Mouse (Mus musculus) cerebellum, adult (tissue): Measurements from ENCODE around the gene Dnajc30.
A peak's percentile ranks its signal among the peaks of the same experiment; 100 is the strongest.
"Not testable (repeated sequence)": the region's sequence is repeated elsewhere in the genome, so short reads cannot be mapped to it uniquely, and the experiment has no call there.

Source experiments
- ATAC-seq: cut with Nextera tagmentation; 2 replicates; pipeline ENCODE4 v1.9.2; 2017; ENCODE audit warnings: mild to moderate bottlenecking, moderate library complexity, mixed read lengths; ENCODE audit not compliant: insufficient number of reproducible peaks, low FRiP score, low TSS enrichment

Gene Dnajc30

DNA sequence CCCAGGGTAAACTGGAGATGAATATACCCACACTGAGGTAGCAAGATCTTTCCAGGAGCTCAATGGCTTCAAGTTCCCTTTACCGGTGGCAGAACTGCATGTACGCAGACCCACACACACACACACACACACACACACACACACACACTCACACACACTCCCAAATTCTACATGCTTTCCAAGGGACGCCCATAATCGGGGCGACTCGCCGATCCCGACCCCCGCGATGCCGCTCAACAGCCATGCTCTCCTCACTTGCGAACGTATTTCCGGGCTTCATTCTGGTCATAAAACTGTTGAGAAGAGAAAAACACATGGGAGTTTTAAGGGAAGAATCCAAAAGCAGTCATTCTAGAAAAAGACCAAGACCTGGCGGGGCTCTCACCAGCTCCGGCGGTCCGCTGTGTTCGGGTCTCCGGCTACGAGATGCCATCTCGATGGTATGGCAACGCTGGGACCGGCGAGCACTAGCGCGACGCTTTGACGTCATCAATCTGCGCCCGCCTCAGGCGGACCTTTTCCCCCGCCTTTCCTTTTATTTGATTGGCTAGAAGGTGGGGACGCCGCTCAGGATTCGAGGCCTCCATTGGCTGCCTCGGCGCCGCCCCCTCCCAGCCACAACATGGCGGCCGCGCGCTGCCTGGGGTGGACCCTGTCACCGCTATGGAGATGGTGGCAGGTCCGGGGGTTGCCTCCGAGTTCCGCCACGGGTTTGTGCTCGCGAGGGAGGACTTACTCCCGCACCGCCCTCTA, at the start of gene Dnajc30:
Gene Dnajc30, plus strand, starts transcription at position 574 of the 753 bp plus-strand sequence.
- peak; percentile 97 for ATAC-seq

DNA sequence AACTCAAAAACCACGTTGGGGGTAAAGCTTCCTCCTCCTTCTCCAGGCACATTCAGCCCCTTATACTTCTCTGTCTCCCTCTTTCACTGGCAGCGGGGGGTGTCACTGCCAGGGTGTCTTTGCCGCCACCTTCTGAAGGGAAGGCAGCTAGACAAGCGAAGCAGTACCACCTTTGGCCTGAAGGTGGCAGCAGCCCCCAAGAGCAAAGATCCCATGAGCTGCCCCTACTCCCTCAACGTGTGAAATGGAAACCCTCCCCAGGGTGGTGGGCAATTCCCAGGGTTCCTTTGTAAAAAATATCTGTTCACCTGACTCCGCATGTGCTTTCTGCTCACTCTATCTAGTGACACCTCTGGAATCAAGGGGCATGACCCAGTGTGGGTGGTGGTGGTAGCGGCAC, 48.5 kb upstream of the Dnajc30 start:
- ATAC-seq, result peak; percentile 45; the same call in 1 of the 2 replicates

DNA sequence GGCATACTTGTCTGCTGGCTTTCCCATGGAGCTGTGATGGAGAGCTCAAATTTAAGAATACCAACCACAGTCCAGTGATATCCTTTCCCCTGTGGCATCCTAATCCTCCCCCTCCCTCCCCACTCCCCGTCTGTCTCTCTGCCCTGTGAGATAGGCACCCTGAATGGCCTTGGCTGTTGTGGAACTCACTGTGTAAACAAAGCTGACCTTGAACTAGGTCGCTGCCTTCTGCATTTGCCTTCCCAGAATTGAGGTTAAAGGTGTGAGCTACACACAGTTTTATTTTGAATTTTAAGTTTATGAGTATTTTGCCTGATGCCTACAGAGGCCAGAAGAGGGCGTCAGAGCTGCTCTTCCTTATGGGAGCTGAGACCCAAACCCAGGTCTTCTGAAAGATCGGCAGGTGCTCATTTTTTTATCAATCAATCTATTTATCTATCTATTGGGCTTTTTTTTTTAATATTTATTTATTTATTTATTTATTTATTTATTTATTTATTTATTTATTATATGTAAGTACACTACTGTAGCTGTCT, 47.7 kb upstream of the Dnajc30 start:
- ATAC-seq, result no peak

DNA sequence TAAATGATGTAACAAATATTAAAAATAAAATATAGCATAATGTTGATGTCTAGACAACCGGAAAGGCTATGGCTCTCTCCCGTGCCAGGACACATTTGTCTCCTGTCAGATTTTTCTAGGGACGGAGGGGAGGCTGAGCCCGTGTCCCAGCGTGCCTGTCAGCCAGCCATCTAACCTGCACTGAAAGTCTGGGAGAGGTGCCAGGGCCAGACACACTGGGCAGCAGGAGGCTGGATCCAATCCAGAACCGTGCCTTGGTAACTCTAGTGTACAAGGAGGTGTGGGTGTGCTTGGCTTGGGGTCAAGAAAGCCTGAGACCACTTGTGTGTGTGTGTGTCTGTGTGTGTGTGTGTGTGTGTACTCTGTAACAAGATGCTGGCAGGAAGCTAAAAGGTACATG, 42.2 kb upstream of the Dnajc30 start:
- peak; percentile 62 for ATAC-seq

DNA sequence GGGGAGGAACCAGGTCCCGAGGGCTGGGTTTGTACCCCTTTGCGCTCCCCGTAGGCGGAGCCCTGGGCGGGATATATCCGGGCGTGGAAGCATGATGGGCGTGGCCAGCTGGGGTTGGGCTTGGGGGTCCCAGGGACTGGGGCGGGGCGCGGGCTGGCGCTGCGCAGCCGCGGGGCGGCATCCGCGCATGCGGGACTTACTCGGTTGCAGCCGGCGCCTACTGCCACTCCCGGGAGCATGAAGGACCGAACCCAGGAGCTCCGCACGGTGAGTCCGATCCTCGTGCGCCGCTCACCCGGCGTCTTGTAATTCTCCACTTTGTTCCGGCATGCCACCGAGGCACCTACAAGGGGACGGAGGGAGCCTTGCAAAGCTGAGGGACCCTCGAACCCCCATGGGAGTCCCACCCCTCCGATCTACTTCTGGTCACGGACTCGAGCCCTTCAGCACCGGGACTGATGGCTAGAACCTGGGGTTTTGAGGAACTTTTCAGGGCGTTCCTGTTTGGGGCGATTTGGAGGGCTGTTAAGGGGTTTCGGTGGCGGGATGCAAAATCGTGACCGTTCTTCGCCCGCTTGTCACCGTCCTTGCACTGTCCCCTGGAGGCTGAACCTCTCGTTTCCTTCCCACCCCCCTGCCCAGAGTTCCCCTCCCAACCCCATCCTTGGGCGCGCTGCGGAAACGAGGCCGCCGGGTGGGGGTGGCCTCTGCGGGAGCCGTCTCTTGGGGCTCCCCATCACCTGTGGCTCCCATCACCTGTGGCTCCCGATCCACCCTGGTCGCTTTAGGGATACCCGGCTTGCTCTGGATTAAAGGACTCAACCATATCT, 40.4 kb upstream of the Dnajc30 start, which contains the start of gene Stx1a:
Gene Stx1a, plus strand, starts transcription at position 139 of the 830 bp plus-strand sequence.
- no peak for ATAC-seq

DNA sequence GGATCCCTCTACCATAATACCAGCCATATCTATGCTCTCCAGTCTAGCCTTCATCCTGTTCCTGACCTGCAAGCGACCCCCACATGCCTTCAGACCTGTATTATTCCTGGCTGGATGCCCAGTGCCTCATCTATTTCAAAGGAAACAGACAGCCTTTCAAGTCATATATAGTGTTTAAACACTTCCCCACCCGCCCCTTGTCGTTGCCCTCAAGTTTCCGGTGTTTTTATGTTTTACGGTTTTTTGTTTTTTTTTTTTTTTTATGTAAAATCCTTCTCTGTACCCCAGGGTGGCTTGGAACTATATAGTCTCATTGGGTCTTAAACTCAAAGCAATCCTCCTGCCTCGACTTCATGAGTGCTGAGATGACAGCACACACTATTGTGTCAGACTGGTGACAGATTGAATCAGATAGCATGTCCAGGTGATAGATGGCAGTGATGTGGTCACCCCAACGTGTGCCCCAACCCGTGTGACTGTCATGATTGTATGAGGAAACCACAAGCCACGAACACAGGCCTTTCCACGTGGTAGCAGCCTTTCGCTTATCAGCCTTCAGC, 39.3 kb upstream of the Dnajc30 start:
- no peak for ATAC-seq

DNA sequence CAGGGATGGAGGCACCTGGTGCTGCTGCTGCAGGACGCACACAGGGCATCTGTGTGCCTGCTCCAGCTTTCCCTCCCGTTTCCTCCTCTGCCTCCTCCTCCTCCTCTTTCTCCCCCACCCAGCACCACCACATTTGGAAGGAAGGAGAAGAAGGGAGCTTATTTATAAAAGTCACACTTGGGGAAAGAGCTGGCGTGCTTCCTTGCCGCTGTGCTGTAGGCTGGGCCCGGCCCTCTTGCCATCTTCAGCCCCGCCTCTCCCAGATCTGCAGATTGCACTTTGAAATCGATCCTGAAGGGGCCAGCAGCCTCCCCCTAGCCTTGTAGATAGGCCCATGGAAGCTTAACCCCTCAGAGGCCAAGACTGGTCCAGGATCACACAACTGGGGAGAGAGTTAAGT, 38.1 kb upstream of the Dnajc30 start:
- no peak for ATAC-seq

DNA sequence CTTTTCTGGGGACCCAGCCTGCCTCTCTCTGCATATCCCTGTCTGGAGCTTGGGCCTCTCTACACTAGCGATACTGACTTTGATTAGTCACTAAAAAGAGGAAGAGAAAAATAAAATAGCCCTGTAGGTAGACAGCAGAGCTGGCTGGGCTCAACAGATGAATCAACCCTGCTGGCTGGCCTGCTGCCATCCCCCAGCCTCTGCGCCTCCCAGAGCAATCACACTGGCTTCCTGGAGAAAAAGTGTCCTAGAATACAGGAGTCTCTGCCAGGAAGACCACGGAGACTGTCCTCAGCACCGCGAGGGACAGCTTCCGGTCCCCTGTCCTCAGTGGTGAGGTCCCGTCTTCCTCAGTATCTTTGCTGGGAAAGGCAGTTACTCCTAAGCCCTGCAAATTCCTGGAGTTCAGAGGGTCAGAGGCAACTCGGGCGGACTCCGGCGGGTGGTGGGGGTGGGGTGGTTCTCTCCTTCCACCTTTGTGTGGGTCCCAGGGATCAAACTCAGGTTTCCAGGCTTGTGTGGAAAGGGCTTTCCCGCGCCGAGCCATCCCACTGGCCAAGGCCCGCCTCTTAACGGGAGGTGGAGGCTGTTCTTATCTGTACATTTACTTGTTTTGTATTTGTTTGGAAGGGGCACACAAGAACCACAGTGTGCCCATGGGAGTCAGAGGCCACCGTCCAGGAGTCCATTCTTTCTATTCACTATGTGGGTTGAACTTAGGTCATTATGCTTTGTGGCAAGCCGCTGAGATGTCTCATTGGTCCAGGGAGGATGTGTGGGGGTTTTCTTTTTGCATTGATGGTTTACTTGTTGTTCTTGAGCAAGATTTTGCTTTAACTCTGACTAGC, 34.8 kb upstream of the Dnajc30 start:
- ATAC-seq, result no peak

DNA sequence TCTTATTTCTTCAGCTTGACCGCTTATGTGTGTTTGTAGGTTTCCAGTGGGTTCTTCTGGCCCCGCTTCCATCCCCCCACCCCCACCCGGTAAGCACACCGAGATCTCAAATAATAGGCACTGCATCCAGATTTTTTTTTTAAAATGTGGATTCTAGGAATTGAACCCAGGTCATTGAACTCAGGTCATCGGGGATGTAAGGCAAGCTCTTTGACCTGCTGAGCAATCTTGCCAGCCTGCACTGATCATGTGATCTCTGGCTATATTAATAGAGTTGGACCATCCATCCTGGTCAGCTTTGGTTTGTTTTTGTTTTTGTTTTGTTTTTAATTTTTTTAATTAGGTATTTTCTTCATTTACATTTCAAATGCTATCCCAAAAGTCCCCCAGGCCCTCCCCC, 31.4 kb upstream of the Dnajc30 start:
- no peak for ATAC-seq

DNA sequence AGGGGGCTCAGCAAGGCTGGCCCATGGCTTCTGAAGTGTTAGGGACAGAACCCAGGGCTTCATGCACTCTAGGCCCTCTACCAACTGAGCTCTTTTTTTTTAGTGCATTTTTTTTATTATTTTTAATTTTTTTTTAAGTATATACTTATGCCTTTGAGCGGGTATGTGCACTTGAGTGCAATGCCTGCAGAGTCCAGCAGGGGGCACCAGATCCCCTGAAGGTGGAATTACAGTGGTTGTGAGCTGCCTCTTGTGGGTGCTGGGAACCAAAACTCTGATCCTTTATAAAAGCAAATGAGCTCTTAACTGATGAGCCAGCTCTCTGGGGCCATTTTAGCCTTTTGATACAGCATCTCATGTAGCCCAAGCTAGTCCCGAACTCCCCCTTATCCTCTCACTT, 29.4 kb upstream of the Dnajc30 start:
- no peak for ATAC-seq

DNA sequence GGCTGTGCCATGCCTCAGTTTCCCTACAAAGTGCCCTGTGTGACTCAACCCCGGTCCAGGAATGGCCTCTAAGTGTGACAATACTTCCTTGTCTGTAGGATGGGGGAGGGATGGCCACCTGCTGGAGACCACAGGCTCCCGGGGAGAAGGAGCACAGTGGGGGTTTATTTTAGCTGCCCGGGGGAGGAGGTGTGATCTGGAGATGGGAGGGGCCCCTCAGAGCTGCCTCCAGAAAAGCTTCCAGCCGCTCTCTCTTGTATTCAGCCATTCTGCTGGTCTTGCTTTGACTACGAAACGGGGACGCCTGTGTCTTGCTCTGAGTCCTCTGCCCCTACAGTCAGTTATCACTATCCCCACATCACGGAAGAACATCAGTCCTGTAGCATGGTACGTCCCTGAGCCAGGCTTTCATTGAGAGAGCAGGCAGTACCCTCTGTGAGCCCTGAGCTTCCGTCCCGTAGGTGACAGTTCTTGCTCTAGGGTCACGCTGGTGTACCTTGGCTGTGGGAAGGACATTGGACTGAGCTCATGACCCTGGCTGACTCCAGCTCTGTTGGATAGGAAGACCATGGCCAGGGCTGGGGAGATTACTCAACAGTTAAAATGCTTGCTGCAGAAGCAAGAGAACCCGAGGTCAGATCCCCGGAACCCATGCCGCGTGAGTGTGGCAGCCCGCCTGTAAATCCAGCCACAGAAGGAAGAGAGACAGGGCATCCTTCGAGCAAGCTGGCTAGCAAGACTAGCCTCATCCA, 28.2 kb upstream of the Dnajc30 start:
- ATAC-seq, result no peak

DNA sequence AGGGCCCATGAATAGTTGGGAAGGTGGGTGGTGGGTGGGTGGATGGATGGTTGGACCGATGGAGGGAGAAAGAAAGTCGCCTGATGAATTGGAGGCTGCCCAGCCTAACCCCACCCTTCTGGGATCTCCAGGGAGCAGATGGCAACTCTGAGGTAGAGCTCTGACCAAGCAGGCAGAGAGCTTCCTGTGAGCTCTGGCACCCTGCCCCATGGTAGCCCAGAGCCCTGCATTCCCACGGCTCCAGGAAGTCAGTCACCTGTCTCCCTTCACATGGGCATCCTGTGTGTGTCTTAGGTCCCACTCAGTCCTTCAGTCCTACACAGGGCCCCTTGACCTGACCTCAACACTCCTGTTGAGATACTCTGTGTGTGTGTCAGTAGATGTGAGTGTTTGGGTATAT, 26.1 kb upstream of the Dnajc30 start:
- no peak for ATAC-seq

DNA sequence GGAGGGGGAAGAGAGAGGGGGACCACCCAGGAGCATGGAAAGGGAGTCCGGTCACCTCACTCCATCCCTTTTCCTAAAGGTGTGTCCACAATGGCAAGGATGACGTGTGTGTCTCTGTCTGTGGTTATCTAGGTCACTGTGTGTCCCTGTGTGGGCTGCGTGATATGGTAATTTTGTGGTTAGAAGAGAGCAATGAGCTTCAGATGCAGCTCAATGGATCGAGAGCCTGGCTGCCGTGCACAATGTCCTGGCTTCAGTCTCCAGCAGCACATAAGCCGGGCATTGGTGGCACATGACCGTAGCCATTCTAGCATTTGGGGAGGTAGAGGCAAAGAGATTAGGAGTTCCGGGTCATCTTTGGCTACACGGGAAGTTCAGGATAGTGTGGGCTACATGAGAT, 24.5 kb upstream of the Dnajc30 start:
- no peak for ATAC-seq

DNA sequence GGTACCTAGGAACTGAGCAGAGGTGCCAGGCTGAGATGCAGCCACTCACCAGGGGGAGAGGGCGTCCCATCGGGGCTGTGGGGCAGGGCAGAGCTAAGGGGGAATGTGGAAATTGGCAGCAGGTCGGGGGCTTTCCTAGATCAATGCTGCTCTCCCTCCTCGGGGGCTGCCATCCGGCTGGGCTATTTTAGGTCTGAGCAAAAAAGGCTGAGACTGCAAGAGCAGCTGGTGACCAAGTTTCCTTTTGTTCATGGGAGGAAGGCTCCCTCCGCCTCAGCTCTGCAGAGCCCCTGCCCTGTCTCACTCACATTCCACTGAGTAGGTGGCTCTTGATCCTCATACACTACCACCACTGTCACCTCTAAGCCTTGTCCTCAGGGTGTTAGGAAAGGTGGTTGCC, 23.9 kb upstream of the Dnajc30 start:
- ATAC-seq, result no peak

DNA sequence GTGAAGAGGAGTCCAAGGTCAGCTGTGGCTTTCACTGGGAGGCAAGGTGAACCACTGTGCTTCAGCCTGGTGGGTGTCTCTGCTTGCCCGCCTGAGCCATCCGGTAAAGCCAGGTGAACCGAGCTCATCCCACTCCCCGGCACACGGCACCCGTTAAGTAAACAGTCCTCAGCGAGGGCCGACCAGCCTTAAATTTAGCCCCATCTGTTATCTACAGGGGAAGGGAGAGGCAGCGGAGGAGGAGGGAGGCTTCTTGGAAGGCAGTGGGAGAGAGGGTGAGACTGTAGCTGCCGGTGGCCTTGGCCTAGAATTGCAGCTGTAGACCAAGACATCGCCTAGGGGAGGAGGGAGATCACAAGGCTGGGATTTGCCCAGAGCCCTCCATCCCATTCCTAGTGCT, 23.2 kb upstream of the Dnajc30 start:
- ATAC-seq, result no peak

DNA sequence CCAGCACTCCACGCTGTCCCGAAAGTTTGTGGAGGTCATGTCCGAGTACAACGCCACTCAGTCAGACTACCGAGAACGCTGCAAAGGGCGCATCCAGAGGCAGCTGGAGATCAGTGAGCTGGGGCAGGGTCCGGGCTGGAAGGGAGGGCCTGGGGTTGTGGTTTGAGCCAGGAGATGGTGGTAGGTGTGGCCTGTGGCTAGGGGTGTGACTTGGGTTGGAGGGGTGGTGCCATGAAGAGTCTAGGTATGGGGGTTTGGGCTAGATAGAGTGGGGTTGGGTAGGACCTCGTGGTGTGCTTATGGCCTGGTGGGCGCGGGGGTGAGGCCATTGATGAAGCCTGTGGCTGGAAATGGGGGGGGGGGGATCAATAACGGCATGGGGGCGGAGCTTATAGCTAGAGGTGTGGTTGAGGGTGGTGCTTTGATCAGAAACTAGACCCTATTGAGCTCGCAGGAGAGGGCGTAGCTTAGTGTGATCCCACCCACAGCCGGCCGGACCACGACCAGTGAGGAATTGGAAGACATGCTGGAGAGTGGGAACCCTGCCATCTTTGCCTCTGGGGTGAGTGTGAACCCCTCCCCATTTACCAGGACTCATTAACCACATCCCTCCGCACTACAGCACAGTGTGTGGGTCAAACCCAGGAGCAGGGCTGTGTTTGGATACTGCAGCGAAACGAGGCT, 21.8 kb upstream of the Dnajc30 start:
- no peak for ATAC-seq

DNA sequence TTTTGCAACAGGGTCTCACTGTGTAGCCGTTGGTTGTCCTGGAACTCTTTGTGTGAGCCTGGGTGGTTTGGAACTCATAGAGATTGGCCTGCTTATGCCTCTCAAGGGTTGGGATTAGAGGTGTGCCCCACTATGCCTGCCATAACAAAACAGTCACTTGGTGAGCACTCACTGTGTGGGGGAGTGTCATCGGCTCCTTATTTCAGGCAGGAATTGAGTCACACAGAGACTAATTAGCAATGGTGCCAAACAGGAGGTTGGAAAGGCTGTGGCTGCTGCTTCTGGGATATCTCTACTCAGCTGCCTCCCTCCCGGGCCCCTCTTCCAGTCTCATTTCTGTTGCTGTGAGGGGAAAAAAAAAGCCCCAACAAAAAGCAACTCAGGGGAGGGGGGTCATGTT, 19.4 kb upstream of the Dnajc30 start:
- no peak for ATAC-seq

DNA sequence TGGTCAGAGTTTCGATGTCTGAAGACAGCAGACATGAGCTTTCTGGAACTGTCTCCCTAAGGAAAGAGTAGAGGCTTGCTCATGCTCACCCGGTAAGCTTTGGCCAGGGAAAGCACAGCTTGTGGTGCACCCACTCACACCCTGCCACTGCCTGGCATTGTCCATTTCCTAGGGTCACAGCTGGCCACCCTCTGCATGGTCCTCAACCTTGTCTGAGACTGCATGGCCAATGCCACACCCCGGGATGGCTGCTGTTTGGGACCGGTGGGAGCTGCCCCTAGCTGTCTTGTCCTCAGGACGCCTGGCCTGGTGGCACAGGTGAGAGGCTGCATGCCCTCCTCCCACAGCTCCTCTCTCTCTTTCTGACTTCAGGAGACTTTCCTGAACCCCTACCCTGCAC, 15.5 kb upstream of the Dnajc30 start:
- no peak for ATAC-seq

DNA sequence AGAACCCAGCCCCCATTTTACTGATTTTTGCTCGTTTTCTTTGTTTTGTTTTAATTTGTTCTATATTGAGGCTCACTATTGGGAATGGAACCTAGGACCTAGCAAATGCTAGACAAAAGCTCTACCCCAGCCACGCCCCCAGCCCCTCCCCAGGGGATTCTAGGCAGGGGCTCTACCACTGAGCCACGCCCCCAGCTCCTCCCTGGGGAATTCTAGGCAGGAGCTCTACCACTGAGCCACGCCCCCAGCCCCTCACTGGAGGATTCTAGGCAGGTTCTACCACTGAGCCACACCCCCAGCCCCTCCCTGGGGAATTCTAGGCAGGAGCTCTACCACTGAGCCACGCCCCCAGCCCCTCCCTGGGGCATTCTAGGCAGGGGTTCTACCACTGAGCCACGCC, 14.7 kb upstream of the Dnajc30 start:
- not testable (repeated sequence) for ATAC-seq
